Mouse (Mus musculus) 416B (cell line): ENCODE data around the gene Trak1.

Source experiments
- DNase-seq: peaks from one replicate; pipeline ENCODE4 v3.0.0; 2011; ENCODE audit warnings: low read depth

Gene Trak1

GRCm38 (mm10) chr9:121395812-121396211 is 98.5 kb downstream of the Trak1 start:
- DNase-seq = peak; percentile 24

- DNase-seq = no peak
Measured at GRCm38 (mm10) chr9:121398100-121398760, 100.9 kb downstream of the Trak1 start.

GRCm38 (mm10) chr9:121398761-121399160 is 101.5 kb downstream of the Trak1 start:
- no peak for DNase-seq

GRCm38 (mm10) chr9:121400608-121401007 is 103.3 kb downstream of the Trak1 start:
- DNase-seq = no peak

GRCm38 (mm10) chr9:121403157-121403671 is 105.9 kb downstream of the Trak1 start:
- no peak for DNase-seq

- DNase-seq = no peak
Measured at GRCm38 (mm10) chr9:121403699-121404098, 106.4 kb downstream of the Trak1 start.

GRCm38 (mm10) chr9:121405088-121405681 is 107.9 kb downstream of the Trak1 start:
- no peak for DNase-seq

GRCm38 (mm10) chr9:121405792-121406191 is 108.5 kb downstream of the Trak1 start:
- no peak for DNase-seq

GRCm38 (mm10) chr9:121414237-121414636 is 116.9 kb downstream of the Trak1 start:
- no peak for DNase-seq

GRCm38 (mm10) chr9:121415626-121416241 is 118.4 kb downstream of the Trak1 start:
- DNase-seq = no peak

GRCm38 (mm10) chr9:121416460-121416859 is 119.2 kb downstream of the Trak1 start:
- no peak for DNase-seq

- no peak for DNase-seq
Measured at GRCm38 (mm10) chr9:121416872-121417637, 119.8 kb downstream of the Trak1 start.

- no peak for DNase-seq
Measured at GRCm38 (mm10) chr9:121419011-121419410, 121.7 kb downstream of the Trak1 start.

GRCm38 (mm10) chr9:121419573-121419972 is 122.3 kb downstream of the Trak1 start:
- DNase-seq = peak; percentile 52

- DNase-seq = no peak
Measured at GRCm38 (mm10) chr9:121420817-121421216, 123.5 kb downstream of the Trak1 start.

- no peak for DNase-seq
Measured at GRCm38 (mm10) chr9:121422402-121422801, 125.1 kb downstream of the Trak1 start.

- no peak for DNase-seq
Measured at GRCm38 (mm10) chr9:121423621-121424020, 126.3 kb downstream of the Trak1 start.

- DNase-seq = no peak
Measured at GRCm38 (mm10) chr9:121424281-121425164, 127.2 kb downstream of the Trak1 start.

- DNase-seq = no peak
Measured at GRCm38 (mm10) chr9:121426451-121426850, 129.1 kb downstream of the Trak1 start.

GRCm38 (mm10) chr9:121426902-121427301 is 129.6 kb downstream of the Trak1 start:
- DNase-seq = no peak

- no peak for DNase-seq
Measured at GRCm38 (mm10) chr9:121429592-121429991, 132.3 kb downstream of the Trak1 start.
